Mouse (Mus musculus) heart, adult 18-20 months (tissue): ENCODE results near the gene Fam160a1. TPM values are rescaled to one million over a fixed set of nuclear protein-coding genes. Genes with fewer than 3 reads are reported as not detected.
A peak's percentile ranks its signal among the peaks of the same experiment; 100 is the strongest.

Experiments
- DNase-seq, 2 experiments: peaks; one replicate each; pipeline ENCODE4 v3.0.0; 2021 to 2022; ENCODE audit warnings: mixed read lengths in 1 of 2
- total RNA-seq, 2 experiments: library from RNA; stranded (reverse); gene quantifications; 2 replicates each; pipeline ENCODE4 v1.2.3; 2021

Fam160a1 gene
- total RNA-seq, 2 experiments from 2014 or later: 47.6 to 48.0 TPM

DNA sequence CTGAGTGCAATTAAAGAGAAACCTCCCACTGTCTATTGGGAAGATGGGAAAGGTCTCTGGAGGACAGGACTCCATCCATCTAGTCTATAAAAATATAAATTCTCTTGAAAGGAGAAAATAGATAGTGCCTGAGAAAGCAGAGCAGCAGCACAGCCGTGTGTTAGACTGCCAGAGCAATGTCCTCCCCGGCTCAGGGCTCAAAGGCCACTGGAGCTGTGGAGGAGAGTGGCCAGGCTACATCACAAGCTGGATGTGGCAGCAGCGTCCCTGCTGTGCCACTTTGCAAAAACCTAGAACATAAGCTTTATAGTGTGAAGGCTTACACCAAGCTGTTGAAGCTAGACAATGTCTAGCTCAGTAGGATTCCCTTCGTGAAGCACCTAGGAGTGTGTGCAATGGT lies 67.7 kb downstream of the Fam160a1 start:
- no peak for DNase-seq

DNA sequence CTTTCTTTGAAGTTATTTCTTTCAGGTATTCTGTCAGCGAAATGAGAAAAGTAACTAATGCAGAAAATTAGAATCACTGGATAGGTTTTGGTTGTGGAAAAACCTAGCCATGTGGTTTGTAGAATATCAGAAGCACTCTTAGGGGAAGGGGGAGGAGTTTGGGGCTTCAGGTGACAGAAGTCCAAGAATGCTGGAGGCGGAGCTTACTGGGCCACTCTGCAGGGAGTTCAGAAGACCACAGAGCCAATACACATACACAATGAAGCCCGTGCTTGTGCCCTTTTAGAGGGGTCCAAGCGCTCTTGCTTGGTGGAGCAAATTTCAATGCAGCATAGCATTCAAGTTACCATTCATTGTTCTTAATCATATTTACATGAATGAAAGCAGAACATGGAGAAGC lies 68.2 kb downstream of the Fam160a1 start:
- DNase-seq: no peak

DNA sequence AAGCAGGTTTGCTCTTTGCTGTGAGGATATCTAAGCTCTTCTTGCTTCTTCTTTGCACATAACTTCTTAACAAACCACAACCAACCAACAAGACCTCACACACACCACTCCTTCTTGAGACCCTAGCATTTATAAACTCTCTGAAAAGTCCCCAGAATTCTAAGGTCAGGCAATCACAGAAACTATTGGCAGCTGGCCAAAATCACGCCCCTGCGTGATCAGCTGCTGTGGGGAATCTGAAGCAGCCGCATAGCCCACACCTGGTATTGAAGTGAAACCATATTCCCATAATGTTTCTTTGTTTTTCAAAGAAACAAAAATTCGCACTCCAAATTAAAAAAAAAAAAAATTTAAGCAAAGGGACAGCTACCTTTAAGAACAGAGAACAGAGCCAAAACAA lies 71.0 kb downstream of the Fam160a1 start:
- DNase-seq: no peak

DNA sequence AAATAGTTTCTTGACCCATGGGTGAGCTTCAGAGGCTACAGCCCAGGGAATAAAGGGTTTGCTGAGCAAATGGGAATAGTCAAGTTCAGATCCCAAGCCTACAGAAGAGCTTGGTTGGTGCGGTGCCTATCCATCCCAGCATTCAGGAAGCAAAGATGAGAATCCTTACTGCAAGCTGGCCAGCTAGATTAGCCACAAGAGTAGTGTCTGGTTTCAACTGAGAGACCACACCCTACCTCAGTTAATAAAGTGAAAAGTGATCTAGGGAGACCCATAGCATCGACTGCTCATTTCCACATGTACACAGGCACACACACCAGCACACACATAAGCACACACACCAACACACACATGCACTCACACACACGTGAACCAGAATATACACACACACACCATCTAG lies 75.3 kb downstream of the Fam160a1 start:
- DNase-seq: no peak

DNA sequence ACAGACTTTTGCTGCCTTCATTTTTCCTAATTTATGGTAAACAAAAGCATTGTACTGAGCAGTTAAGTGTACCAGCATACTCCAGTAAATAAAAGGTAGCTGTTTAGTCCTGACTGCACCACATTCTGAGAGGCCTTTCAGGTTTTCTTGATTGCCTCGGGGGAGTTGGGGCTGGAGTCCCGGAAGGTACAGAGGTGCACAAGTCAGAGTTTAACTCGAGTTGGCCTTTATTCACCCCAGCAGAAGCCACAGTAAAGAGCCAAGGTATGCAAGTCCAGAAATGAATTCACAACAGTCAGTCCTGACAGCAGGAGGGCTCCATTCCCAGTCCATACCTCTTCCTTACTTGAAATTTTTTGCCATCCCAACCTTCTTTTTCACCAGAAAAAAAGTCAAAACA lies 78.5 kb downstream of the Fam160a1 start:
- no peak for DNase-seq

DNA sequence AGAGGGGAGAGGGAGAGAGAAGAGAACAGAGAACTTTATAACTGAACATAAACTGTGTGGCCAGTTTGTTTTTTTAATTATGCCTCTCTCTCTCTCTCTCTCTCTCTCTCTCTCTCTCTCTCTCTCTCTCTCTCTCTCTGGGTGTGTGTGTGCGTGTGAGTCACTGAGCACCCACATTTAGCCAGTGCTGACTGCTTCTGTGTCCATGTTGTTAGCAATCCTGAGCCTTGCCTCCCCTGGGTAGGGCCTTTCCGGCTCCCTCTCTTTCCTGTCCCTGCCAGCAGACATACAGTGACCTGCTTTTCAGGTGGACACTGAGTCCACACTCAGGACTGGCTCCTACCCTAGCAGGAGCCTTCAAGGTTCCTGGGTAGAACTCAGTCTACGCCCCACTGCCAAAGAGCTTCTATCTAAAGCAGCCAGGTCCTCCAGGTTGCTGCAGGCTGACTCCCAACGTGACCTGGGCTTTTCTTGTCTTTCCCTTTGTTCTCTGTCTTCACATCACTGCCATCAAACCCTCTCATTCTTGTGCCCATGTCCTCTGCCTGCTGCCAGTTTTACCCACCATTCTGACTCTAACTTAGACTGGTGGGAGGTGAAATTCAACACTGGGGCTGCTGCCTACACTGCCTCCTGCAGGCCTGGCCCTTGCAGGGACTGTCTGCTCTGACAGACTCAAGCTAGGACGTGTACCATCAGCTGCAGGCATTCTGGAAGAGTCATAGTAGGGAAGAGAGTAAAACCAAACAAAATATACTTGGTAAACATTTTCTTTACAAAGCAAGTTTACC lies 83.0 kb downstream of the Fam160a1 start:
- DNase-seq: no peak

DNA sequence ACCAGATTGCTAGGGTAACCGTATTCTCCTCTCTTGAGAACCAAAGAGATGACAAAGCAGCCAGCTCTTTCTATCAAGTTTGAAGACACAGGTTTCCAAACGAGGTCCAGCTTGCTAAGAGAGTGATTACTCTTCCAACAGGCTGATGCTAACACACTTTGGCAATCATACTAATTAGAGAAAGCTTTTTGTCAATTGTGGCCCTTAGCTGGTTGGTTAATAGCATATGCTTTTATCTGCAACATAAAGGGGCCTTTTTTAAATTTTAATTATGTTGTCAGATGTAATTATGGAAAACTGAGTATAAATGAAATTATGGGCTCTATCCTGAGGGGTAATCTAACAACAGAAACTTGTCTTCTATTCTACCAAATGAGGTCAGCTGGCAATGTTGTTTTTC lies 89.9 kb downstream of the Fam160a1 start:
- no peak for DNase-seq

DNA sequence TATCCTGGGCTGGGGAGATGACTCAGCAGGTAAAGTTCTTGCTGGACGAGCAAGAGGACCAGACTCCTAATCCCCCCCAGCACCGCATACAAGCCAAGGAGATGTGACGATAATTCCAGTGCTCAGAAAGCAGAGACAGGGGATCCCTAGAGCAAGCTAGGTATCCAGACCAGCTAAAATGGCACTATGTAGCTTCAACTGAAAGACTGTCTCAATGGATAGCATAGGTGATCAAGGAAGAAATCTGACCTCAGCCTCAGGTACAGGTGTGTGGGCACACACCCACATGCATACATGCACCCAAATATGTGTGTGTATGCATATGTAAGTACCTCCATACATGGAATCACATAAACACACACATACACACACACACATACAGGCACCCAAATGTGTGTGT lies 91.1 kb downstream of the Fam160a1 start:
- no peak for DNase-seq

DNA sequence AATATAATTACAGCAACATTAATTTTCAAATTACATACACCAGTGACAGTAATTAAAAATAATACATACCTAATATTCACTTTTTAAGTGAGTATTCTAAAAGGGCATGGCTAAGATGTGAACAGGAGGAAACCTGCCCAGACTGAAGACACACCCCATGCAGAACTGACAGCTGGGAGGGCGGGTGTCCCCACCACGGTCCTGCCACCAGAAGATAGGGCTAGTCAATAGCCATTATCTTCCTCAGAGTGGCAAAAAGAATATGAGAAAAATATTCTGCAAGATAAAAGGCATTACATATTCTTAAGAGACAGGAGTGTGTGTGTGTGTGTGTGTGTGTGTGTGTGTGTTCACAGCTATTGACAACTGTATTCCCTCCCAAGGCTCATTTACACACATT lies 92.0 kb downstream of the Fam160a1 start:
- DNase-seq: no peak

DNA sequence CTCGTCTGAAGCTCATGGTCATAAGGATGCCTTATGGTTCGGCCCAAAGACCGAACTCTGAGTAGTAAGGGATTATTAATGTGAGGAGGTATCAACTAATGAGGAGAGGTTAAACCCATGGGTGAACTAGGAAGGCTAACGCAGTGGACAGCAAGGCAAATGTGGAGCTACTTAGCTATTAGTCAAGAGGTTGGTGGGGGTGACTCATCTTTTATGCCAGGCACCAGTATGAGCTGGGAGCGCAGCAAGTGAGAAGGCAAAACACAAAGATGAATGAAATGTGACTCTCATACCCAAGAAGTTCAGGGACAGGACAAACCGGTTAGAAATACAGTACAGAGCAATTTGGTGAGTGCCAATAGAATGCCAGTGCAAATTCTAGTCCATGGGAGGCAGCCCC lies 94.5 kb downstream of the Fam160a1 start:
- DNase-seq: no peak

DNA sequence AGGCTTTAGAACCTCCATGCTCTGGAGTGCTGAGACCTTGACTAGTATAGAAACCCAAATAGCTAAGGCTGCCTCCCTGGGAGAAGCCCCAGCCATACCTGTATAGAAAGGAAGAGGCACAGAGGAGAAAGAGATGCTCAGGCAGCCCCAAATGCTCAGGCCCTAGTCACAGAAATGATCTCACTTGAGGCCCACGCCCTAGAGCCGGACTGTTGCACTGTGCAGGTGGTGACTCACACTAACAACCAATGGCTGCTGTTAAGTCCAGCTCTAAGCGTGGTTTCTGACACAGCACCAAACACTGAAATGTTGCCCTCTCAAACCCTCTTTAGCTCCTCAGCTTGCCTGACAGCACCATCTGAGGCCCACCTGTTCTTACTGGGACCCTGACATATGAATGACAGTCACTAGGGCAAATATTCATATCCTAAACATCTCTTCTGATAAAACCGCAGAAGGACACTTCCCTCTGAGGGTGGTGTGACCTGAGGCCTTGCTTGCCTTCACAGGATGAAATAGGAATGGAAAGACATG lies 101.3 kb downstream of the Fam160a1 start:
- no peak for DNase-seq

DNA sequence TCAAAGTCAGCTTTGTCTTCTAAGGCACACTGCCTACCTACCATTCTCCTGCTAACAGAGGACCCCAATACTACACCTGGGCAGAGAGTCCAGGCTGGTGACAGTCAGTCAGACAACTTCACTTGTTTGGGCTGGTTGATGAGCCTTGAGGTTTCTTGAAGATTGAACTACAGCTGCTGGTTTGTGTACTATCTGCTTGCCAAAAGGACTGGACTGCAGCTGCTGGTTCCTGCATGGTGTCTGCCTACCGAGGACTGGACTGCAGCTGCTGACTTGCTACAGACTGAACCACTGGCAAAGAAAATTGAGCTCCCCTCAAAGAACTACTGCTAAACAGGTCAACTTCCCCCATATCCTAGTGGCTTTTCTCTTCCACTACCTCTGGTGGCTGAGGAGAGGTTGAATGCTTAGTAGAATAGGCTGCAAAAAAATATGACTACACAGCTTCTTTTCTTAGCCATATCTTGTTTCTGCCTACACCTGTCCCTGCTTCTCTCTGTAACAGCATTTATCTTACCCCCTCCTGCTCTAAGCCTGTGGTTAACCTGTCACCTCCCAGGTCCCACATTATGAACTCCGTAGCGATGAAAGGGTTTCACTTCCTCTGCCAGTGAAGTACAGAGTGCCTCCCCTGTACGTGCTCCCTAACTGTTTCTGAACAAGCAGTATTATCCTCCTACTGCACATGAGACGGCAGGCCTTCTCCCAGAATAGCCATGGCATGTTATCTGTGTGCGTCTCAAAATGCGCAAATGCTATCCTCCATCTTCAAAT lies 103.0 kb downstream of the Fam160a1 start:
- no peak for DNase-seq

DNA sequence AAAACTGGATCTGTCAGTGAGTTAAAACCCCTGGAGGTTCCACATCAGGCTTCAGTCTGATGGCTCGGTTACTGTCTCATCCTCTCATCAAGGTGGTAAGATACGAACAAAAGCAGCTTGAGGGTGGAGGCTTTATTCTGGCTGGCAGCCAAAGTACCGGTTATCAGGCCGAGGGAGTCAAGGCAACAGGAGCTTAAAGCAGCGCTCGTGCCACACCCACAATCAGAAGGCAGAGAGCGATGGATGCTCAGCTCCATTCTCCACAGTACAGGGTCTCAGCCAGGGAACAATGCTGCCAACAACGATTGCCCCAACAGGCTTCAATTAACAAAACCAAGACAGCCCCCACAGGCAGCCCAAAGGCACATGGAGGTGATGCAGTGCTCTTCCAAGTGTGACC lies 106.4 kb downstream of the Fam160a1 start:
- peak in 1 of 2 experiments; percentile 15 for DNase-seq

DNA sequence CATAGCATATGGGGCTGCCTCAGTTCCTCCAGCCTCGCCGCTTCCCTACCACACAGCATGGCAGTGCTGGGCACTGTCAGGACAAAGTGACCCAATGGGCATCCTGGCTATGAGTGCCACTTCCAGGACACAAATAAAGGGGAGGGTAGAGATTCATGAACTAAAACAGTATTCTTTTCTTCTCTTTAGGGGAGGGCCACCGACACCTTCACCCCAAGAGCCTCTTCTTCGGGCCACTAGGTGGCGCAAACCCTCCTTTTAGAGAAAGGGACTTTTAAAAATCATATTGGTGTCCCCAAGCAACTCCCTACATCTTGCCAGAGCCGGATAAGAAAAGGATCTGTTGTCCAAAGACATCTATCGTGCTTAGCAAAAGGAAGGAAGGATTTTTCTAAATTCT lies 109.7 kb downstream of the Fam160a1 start:
- peak; percentile 38 to 68 for DNase-seq

DNA sequence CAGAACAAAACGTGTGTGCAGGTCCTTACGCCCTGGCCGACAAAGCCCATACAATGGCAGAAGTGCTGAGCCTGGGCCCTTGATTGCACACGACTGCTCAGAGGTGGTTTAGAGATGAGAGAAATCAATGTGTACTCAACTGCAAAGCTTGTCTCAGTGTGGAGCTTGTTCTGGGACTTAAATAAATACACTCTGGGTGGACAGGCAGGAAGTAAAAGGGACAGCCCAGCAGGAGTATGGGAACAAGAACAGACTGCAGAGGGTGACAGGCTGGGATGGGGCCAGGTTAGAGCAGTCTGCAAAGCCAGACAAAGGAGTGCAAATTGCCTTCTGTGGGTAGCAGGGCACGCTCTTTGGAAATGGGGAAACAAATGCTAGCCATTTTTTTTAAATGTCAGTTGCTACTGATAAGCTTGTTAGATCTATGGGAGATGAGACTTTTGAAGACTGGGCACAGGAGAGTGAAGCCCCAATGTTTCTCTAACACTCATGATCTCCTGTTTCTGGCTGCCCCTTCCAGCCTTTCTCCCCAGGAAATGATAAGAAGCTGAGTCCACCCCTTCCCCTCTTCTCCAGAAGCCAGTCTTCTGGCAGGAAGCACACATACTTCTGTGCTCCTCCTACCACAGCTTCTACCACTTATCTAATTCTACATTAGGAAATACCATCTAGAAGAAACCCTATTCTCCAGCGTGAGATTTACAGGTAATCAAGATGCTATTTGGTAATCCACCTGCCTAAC lies 113.8 kb downstream of the Fam160a1 start:
- DNase-seq: no peak

DNA sequence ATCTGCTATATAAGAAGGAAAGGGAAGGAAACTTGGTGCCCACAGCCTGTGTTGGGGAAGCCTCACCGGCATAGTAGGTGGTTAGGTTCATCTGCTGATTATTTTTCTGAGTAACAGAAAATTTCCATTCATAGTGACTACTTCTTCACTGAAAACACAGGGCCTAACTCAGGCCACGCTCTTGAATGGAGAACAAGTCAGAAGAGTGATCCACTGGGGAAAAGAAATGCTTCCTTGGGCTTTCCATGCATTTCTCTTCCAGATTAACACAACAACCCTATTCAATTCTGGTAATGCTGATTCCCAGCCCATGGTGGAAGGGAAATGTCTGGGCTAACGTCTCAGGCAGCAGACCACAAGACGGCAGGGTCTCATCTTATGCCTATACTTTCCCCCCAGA lies 118.6 kb downstream of the Fam160a1 start:
- DNase-seq: no peak

DNA sequence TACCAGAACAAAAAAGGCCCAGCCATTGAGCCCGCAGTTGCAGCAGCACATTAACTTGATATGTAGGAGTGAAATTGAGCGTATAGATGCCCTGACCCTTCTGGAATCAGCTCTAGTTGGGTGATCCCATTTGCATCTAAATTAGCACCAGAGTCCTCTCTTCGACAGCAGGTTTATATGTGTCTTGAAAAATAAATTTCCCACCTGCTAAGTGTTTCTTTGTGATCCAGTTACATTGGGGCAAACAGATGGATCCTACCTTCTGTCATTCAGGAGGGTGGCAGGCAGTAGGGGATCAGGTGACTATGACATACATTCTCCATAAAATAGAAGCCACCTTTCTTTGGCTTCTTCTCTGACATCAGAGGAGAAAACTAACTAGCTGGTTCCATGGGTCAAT lies 122.0 kb downstream of the Fam160a1 start:
- no peak for DNase-seq

DNA sequence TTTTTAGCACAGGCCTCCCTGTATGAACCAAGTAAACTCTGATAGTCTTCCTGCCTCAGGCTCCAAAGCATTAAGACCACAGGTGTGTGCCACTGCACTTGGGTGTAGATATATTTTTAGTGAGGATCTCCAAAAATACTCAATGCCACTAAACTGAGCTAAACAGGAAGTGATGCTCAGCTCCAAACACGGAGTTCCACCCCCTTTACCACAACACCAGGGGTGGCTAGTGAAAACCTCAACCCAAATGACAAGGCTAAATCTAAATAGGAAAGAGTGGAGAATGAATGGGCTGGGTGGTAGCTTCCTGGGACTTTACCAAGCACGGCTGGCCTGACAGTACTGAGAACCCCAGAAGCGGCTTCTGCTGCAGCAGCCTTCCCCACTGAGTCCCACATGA lies 124.1 kb downstream of the Fam160a1 start:
- DNase-seq: no peak

DNA sequence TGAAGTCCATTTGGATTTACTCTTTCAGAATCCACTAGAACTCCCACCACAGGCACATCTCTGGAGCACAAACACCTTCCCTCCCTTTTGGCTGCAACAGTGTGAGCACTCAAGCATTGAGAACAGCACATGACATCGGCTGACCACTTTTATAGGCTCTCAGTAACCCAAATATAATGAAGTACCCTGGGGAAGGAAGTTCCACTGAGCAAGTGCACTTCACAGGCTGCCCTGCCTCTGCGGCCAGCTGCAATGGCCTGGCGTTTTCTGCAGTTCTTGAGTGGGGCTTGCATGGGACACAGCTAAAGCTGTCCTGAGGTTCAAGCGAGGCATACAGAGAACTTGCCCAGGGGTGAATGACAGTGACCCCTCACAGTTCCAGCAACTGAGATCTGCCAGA lies 126.0 kb downstream of the Fam160a1 start:
- no peak for DNase-seq

DNA sequence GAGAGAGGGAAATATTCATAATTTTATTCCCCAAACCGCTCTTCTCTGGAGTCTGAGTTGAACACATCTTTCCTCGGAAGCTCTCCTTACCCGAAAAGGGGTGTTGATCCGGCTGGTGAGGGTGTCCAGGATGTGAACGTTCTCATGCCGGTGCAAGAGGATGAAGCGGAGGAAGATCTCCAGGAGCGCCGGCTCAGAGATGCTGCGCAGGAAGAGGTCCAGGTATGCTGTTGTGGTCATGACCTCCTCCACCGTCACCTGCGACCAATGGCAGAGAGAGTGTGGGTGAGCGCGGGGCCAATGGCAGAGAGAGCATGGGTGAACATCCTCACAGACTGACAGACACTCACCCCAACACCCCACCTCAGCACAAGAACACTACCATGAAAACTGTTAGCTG lies 128.8 kb downstream of the Fam160a1 start:
- DNase-seq: no peak

DNA sequence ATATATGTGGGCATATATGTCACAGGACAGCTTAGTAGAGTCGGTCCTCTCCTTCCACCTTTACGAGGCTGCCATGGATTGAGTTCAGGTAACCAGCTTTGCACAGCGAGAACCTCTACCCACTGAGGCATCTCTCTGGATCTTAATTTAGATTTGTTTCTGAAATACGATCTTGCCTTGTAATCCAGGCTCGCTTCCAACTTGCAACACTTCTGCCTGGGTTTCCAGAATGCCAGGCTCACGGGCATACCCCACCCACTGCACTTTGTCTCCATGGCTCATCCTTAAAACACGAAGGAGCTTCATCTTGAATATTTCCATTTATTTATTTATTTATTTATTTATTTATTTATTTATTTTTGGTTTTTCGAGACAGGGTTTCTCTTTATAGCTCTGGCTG lies 131.8 kb downstream of the Fam160a1 start:
- peak in 1 of 2 experiments; percentile 14 for DNase-seq

DNA sequence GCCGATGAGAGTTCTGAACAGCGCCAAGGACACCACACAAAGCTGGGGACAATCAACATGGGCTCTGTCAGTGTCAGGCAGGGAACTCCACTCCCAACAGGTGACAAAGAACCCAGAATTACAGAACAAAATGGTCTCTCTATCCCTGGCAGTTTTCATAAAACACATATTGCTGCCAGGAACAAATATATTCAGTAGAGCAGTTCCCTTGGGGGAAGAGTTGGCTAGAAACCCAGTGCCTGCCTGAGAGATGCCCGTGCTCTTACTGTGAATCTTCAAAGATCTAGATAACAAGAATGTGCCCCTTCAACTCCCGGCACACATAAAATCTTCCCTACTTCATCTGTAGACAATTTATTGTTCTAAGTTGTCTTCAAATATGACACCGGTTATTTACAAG lies 133.5 kb downstream of the Fam160a1 start:
- no peak for DNase-seq

DNA sequence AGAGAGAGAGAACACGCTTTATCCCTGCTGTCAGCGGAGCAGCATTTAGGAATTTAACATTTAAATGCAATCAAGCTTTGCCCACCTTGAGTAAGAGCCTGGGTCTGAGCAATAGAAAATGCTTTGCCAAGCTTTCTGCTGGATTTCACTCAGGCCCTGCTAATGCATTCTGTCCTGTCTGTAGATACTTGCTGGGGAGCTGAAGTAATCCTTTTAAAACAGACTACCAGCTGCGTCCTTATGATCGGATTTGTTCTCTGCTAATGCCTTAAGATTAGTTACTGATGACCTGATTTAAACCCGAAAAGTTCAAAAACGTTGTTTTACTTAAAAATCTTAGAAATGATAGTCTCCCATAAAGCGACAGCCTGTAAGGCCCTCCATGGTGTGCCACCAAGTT lies 136.0 kb downstream of the Fam160a1 start:
- no peak for DNase-seq
